Mouse (Mus musculus): ENCODE data around the gene Dok4.
"Not testable (repeated sequence)": the region's sequence is repeated elsewhere in the genome, so short reads cannot be mapped to it uniquely, and the experiment has no call there.

The Dok4 gene

DNA sequence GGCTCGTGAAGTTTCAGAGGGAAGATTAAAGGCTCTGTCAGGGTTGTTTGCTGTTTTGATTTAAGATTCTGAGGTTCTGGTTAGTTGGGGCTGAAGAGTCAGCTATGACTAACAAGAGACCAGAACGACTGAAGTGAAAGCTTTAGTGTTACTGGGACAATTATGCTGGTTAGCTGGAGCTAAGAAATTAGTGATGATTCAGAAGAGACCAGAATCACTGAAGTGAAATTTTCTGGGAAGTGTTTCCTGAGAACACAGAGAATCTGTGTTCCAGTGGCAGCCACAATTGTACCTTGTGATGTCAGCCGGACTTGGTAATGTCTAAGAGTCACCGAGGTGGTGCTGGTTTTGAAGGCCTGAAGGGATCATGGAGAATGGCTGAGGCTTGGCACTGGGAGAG, 4.6 kb upstream of the Dok4 start:
- DNase-seq (ENCODE audit: low spot score in 2 of 2) = no peak

DNA sequence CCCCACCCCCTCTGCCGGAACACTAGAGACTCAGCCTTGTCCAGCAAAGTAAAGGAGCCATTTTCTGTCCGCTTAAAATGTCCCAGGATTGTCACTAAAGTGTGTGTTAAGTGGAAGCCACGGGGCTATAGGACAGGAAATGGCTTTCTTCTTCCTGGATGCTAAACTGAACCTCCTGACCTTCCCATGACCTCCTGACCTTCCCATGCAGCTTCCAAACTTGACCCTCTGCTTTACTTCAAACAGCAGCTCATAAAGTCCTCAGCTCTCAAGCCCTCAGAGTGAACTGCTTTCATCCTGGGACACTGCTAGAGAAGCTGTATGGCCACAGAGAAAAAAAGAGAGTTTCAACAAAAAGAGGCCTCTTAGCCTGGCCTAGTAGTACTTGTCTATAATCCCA, 690 bp upstream of the Dok4 start:
- no peak for DNase-seq (ENCODE audit: low spot score in 2 of 2)

GRCm38 (mm10) chr8:94875871-94876150, 319 bp downstream of the Dok4 start:
- no peak for DNase-seq (ENCODE audit: low spot score in 2 of 2)

DNA sequence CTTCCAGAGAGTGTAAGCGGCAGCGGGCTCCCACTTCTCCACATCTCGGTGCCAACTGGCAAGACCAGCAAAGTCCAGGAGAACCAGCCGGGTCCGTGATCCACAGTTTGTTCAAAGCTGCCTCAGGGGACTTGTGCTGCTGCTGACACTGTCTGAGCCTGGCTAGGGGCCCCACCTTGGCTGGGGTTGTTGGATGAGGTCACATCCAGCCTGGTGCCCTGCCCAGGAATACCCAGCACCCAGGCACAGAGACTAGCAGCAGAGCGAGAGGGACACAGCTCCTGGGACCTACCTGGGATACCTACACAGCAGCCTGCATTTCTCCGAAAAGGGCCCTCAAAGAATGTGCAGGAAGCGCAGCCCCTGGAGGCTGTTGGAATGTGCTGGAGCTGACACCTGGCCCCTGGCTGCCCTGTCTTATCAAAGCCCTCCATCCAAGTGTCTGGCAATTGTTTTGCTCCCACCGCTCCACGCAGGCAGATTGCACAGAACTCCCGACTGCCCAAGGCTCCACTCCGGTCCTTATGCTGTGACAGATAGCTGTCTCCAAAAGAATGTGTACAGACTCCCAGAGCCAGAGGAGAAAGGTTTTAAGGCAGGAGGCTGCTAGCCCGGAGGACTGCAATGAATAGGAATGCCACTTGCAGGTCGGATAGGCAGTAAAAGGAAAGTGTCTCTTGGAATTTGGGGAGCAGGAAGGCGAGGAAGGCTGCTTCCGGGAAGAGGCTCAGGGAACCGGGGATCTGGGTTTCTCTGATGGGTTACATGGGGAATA, 847 bp downstream of the Dok4 start:
- DNase-seq (ENCODE audit: low spot score in 2 of 2) = no peak

GRCm38 (mm10) chr8:94874358-94874757, 1.8 kb downstream of the Dok4 start:
- DNase-seq (ENCODE audit: low spot score in 2 of 2) = peak; percentile 55 to 75

GRCm38 (mm10) chr8:94872576-94872975, 3.6 kb downstream of the Dok4 start:
- no peak for DNase-seq (ENCODE audit: low spot score in 2 of 2)

DNA sequence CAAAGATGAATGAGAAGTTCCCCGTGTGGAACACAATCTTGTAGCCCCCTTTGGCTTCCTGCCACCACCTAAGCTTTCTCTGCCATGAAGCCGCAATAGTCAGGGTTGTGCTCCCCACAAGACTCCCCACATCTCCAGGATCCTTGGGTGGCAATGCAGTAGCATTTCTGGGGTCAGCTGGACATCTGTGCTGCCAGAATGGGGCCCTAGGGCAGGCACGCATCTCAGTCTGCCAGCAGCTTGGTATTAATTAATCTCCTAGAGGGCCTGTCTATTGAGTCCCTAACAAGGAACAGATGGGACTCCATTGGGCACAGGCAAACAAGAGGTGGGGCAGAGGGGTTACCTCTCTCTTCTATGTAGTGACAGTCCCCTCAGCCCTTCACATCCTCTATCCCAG, 4.0 kb downstream of the Dok4 start:
- no peak for DNase-seq (ENCODE audit: low spot score in 2 of 2)

GRCm38 (mm10) chr8:94871108-94871894, 4.8 kb downstream of the Dok4 start:
- peak; percentile 68 to 71 for DNase-seq (ENCODE audit: low spot score in 2 of 2)

GRCm38 (mm10) chr8:94870474-94871107, 5.5 kb downstream of the Dok4 start:
- DNase-seq (ENCODE audit: low spot score in 2 of 2) = no peak

- DNase-seq (ENCODE audit: low spot score in 2 of 2) = no peak
These were observed 6.1 kb downstream of the Dok4 start for GRCm38 (mm10) chr8:94870003-94870402.

DNA sequence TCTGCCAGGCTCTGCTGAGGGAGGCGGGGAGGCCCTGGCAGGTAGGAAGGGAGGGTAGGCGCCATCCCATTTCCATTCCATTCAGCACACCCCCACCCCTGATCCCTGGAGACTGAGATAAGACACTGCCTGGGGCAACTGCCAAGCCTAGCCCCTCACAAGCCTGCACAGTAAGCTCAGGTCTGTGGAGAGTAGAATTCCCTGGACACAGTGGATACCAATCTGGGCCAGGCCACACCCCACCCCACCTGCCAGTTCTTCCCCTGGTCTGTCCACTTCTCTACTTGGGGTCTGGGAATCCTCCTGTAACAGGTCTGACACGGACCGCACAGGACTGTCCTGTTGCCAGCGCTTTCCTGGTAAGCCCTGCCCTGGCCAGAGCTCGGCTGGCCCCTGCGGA, 7.0 kb downstream of the Dok4 start:
- DNase-seq (ENCODE audit: low spot score in 2 of 2) = no peak

GRCm38 (mm10) chr8:94866921-94867320, 9.2 kb downstream of the Dok4 start:
- DNase-seq (ENCODE audit: low spot score in 2 of 2) = no peak

DNA sequence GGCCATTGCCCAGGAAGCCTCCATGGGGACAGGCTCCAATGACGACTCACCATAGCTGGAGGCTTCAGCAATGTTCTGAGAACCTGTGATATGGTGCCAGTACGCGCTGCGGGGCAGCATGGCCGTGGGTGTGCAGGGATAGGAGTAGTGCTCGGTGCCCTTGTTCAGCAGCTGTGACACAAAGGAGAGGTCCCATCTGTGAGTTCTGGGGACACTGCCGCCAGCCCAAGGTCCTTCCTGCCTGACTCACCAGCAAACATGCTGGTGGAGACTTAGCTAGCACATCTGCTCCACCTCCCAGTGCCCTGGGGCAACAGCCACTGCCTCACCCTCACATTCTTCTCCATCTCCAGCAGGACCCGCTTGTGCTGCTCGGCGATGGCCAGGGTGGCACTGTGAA, 10.8 kb downstream of the Dok4 start:
- no peak for DNase-seq (ENCODE audit: low spot score in 2 of 2)

GRCm38 (mm10) chr8:94863897-94864673, 12.0 kb downstream of the Dok4 start:
- no peak for DNase-seq (ENCODE audit: low spot score in 2 of 2)

DNA sequence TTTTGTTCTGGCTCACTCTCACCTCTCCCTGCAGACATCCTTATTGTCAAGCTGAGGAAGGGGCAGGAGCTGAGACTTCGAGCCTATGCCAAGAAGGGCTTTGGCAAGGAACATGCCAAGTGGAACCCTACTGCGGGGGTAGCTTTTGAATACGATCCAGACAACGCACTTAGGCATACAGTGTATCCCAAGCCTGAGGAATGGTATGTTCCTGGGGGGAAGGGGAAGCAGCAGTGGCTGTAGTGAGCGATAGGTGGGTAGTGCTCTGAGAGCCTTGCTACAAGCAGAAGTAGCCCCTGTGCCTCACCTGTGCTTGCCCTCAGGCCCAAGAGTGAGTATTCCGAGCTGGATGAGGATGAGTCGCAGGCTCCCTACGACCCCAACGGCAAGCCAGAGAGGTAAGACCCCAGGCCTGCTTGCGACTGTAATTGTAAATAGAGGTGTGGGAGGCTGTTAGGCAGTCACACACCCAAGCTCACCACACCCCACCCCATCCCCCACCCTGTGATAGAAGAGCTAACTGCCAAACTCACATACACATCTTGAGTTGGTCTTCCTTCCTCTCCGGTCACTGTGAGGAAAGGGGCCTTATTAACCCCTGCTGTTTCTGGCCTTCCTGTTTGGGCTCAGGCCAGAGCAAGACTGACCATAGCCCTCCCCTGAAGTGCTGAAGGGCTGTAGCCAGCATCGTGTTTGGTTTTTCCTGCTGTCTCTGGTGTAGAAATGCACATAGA, 13.5 kb downstream of the Dok4 start:
- DNase-seq (ENCODE audit: low spot score in 2 of 2) = no peak

DNA sequence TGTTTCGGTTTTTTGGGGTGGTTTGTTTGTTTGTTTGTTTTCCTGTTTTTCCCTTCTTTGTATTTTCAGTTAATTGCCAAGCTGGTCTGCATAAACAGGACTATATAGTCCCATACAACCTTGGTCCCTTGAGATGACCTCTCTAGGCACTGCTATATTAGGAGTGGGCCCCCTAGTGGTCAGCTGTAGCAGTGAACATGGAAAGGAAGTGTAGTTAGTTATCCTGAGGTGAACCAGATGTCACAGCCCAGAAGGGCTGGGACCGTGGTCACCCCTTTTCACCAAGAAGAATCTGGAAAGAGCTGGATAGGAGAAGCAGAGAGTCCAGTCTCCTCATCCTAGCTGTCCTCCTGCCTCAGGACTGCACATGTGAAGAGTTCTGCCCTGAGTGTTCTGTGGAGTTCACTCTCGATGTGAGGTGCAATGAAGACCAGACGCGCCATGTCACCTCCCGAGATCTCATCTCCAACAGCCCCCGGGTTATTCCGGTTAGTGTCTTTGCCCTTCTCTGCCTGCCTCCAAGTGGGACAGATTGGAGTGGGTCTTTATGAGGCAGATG, 14.7 kb downstream of the Dok4 start:
- DNase-seq (ENCODE audit: low spot score in 2 of 2) = no peak

GRCm38 (mm10) chr8:94857346-94858173, 18.6 kb downstream of the Dok4 start, which contains the start of gene Polr2c:
TSS of gene Polr2c (plus strand) at chr8:94857450.
- DNase-seq (ENCODE audit: low spot score in 2 of 2) = peak; percentile 85 to 90

DNA sequence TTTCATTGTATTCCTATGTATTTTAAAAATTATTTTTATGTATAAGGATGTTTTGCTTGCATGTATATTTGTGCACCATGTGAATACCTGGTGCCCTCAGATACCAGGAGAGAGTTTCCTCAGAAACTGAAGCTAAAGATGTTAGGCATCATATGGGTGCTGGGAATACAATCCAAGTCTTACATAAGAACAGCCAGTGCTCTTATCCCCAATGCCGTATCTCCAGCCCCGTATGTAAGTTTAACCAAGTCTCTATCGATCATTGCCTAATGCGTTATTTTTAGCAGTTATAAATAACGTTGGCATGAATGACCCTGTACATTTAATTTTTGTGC, 19.2 kb downstream of the Dok4 start:
- no peak for DNase-seq (ENCODE audit: low spot score in 2 of 2)

- not testable (repeated sequence) for DNase-seq (ENCODE audit: low spot score in 2 of 2)
These were observed 21.4 kb downstream of the Dok4 start for GRCm38 (mm10) chr8:94854761-94855160.

DNA sequence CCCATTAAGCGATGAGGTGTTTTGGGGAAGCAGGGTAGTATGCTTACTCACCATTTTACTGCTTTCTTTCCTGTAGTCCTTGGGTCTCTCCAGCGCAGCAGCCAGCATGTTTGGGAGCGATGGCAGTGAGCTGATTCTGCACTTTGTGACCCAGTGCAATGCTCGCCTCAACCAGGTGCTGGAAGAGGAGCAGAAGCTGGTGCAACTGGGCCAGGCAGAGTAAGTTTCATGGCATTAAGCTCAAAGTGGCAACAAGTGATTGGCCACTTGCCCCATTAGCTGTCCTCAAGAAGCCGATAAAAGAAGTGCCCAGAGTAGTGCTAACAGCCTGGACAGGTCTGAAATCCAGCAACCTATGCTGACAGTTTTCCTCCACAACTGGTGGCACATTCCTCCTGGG, 26.1 kb downstream of the Dok4 start:
- DNase-seq (ENCODE audit: low spot score in 2 of 2) = no peak
